Mouse (Mus musculus) inflammation-experienced regulatory T-cells, adult 6 months (primary cell): Measurements from ENCODE around the gene Dnah9. TPM values are rescaled to one million over a fixed set of nuclear protein-coding genes. Genes with fewer than 3 reads are reported as not detected.

ENCODE experiments used
- ATAC-seq: one replicate; pipeline ENCODE4 v1.8.0; 2017
- polyA plus RNA-seq, 3 experiments: library from polyadenylated mRNA; unstranded; fragments of 100-300 nt; shearing (Covaris generic); gene quantifications; one replicate each; pipeline ENCODE4 v1.2.1; 2017

Dnah9 gene
- polyA plus RNA-seq = under 1 TPM in 1 of 3 experiments, not detected in 2; 0.05 TPM

DNA sequence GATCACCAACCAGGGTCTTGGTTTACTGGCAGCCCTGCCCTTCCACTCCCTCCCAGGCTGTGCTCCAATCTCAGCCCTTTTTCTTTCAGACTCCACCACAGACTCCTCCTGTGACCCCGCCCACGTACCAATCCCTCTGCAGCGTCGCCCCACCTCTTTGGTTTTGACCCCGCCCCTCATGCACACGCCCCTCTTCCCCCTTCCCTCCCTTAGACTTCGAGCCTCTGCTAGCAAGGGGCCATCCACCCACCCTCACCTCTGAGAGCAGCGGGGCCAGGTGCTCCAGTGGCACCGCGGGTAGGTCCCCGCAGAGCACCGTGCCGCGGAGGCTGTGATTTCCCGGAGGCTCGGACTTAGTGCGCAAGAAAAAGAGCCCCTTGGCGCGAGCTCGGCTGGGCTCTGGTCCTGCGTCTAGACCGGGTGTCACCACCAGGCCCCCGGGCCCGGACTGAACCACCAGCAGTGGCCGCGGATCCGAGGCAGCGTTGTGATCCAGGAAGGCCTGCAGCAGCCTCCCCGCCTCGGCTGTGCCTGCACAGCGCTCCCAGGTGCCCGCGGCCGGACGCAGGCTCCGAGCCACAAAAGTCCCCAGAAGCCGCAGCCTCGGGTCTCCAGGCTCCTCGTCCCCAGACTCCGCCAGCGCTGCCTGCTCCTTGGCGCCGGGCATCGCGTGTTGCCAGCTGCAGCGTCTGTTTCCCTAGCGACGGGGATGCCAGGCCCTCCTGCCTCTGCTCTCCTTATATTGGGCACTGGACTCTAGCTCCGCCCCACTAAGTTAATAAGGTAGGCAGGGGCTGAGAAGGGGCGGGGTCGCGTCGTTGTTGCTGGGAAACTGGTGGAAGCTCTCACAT, at the start of gene Dnah9:
TSS of gene Dnah9 (minus strand) at position 751 of the 851 bp plus-strand sequence.
- ATAC-seq = no peak

- no peak for ATAC-seq
These were observed 20.4 kb upstream of the Dnah9 start for GRCm38 (mm10) chr11:66188627-66189287.

DNA sequence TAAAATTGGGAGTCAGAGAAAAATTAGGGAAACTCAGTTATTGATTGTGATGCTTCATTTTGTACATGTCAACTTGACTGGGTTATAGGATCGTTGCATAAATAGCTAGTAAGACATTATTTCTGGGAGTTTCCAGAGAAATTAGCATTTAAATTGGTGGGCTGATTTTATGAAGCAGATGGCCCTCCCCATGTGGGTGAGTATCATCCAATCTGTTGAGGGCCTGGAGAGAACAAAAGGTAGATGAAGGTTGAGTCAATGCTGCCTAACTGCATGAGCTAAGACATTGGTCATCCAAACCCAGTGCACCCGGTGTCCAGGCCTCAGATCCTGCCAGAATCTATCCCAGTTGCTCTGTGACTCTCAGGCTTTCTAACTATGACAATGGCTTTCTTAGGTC, 19.8 kb upstream of the Dnah9 start:
- no peak for ATAC-seq

- ATAC-seq = no peak
These were observed 9.4 kb upstream of the Dnah9 start for GRCm38 (mm10) chr11:66177781-66178180.

- no peak for ATAC-seq
These were observed 4.3 kb downstream of the Dnah9 start for GRCm38 (mm10) chr11:66164022-66164421.

GRCm38 (mm10) chr11:66140631-66141252, 27.6 kb downstream of the Dnah9 start:
- ATAC-seq = no peak

GRCm38 (mm10) chr11:66134826-66135225, 33.5 kb downstream of the Dnah9 start:
- no peak for ATAC-seq

- no peak for ATAC-seq
These were observed 42.2 kb downstream of the Dnah9 start for GRCm38 (mm10) chr11:66126150-66126549.

DNA sequence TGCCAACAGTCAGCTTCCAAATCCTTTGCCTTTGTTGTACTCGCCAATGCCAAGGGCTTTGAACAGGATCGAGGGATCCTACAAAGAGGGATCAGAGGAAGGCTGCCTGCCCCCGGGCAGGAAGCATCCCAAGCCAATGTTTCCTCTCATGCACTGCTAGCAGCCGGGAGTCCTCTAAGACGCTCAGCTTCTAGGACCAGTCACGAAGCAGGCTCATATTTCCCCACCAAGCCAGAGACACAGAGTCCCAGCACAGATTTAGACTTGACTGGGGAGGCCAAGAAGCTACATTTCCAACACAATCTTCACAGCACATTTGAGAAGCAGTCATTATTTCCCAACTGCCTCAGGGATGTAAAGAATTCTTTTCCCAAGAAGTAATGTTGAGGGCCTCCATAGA, 43.9 kb downstream of the Dnah9 start:
- no peak for ATAC-seq

DNA sequence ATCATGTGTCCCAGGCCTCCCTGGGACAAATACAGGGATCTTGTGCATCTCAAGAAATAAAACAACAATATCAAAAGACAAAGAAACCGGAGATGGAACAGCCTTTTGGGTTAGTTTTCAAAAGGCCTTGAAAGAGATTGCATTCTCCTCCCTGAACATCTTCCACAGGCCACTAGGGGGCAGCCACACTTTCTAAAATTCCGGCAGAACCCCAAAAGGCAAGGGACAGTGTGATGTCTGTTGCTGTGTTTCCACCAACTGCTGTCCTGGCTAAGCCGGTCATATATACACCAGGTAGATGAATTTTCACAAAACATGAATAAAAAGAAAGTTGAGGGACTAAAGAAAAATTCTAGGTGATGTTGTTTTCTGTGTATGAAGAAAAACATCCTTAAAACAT, 46.3 kb downstream of the Dnah9 start:
- ATAC-seq = no peak

GRCm38 (mm10) chr11:66083663-66084254, 84.6 kb downstream of the Dnah9 start:
- ATAC-seq = no peak

GRCm38 (mm10) chr11:66072921-66073320, 95.4 kb downstream of the Dnah9 start:
- ATAC-seq = no peak

DNA sequence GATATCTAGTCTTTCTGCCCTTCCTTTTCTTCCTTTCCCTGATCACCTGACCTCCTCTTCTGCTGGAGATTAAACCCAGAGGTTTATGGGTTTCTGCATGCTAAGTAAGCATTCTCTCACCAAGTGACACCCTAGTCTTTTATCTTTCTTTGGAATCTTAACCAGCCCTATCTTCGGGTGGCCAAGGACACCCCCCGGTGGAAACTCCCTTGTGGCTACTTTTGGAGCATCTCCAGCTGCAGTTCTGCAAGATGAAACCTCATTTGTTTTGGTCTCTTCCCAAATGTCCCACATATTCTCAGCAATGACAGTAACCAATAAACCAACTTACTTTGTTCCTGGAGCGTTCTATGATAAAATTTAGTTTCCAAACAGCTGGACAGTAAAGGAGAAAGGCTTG, 109.4 kb downstream of the Dnah9 start:
- no peak for ATAC-seq

- no peak for ATAC-seq
These were observed 117.1 kb downstream of the Dnah9 start for GRCm38 (mm10) chr11:66051294-66051693.

- ATAC-seq = no peak
These were observed 119.2 kb downstream of the Dnah9 start for GRCm38 (mm10) chr11:66049146-66049545.

GRCm38 (mm10) chr11:66046594-66047193, 121.7 kb downstream of the Dnah9 start:
- no peak for ATAC-seq

DNA sequence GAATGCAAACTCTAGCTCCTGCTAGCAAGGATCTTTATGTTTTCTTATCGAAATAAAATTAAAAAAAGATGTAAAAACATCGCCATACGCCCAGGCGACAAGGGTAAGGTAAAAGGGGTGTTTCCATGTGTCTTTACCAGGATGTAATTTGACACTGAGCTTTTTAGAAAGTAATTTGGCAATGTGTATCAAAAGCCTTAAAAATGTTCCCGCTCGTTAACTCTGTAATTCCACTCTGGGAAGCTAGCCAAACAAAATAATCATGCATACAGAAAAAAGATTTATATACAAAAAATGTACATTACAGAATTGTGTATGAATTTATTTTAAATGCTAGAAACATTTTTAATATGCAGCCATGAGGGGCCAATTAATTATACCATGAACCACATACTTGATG, 124.7 kb downstream of the Dnah9 start:
- ATAC-seq = no peak

DNA sequence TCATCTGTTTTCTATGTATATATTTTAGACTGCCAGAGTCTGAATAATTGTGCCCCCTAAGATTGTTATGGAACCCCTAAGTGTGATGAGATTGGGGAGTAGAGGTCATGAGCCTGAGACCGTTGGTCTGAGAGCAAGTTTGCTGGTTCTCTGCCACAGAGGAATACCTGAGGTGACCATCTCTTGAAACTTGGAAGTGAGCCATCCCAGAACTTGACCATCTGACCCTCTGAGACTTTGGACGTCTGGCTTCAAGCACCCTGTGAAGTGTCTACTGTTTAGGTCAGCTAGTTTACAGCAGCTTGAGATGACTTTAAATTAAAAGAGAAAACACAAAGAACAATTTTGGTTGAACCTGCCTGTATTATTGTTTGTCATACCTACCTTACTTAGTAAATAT, 125.8 kb downstream of the Dnah9 start:
- no peak for ATAC-seq

DNA sequence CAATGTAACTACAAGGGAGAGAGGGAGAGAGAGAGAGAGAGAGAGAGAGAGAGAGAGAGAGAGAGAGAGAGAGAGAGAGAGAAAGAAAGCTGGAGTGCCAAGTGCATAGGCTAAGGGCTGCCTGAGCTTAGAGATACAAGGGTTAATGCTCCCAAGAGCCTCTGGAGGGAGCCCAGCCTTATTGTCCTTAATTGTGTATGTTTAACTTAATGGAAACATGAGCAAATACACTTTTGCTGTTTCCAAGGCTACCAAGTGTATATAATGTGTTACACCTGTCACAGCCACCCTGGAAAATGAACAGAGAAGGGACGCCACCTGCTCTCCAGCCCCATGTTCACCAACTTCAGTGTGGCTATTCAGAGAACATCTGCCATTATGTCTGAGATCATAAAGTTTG, 142.6 kb downstream of the Dnah9 start:
- ATAC-seq = no peak

GRCm38 (mm10) chr11:65975871-65976270, 192.5 kb downstream of the Dnah9 start:
- no peak for ATAC-seq

DNA sequence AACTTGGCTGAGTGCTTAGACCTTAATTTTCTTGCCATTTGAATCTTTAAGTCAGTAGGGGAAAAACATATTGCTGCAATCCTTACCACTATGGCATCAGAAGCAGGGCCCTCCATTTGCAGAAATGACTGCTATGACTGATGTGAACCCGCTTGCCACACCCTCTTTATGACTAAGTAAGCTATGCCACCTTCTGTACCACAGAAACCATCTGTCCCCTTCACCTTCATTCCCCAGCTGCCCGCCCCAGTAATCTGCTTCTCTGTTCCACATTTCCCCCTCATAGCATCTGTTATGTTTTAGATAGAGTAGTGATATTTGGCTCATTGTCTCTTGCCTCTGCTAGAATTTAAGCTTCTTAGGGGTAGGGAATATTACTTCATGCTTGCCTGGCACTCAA, 237.6 kb downstream of the Dnah9 start:
- no peak for ATAC-seq

DNA sequence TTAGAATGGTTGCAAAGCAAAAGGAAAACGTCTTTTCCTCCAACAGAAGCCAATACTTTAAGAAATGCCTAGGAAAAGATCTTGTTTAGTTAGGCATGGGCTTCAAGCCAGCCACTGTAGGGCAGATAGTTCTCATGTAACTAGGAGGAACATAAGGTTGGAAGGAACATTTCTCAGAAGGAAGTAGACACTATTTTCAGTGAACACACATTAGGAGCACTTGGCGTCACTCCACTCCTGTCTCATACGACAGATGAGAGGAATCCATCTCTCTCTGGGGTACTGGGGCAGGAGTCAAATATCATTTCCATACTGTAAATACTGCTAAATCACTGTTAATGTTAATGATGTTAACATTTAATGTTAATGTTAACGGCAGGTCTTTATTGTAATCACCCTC, 238.0 kb downstream of the Dnah9 start:
- ATAC-seq = no peak

GRCm38 (mm10) chr11:65927962-65928361, 240.4 kb downstream of the Dnah9 start:
- no peak for ATAC-seq
